Mouse (Mus musculus): ENCODE data around the gene Pptc7. TPM values are rescaled to one million over a fixed set of nuclear protein-coding genes. Genes with fewer than 3 reads are reported as not detected.

Gene Pptc7
- polyA plus RNA-seq, 1 experiment from 2014 or later, result 9.5 TPM

GRCm38 (mm10) chr5:122300071-122300518, 15.9 kb downstream of the Pptc7 start:
- 87% methylated on average over 6 of the region's 6 CpGs for WGBS
- DNase-seq (no peak), ATAC-seq (ENCODE audit: insufficient read depth) (no peak)
- Histone ChIP-seq H3K36me3 (ENCODE audit: insufficient read depth) (0 out of 2 replicates have a peak, but pooled peaks cover 4% of the 10 kb centered on the region), H3K27ac (ENCODE audit: low read depth) (no peak overlapping the region), H3K27me3 (ENCODE audit: insufficient read depth, low read length) (no peaks in the 10 kb centered on the region), H3K4me2 (no peak overlapping the region), H3K4me1 (ENCODE audit: insufficient read depth) (no peaks in the 10 kb centered on the region), H3K9me3 (ENCODE audit: low read depth, low read length) (no peaks in the 10 kb centered on the region), H3K9ac (no peak overlapping the region), H3K4me3 (ENCODE audit: low read depth, low read length) (no peak overlapping the region)
- no peak for TF ChIP-seq CTCF (IDR thresholded peaks at IDR 0.05; ENCODE audit: low read depth)

- H3K4me1 ChIP-seq (ENCODE audit: insufficient read depth), result no peaks in the 10 kb centered on the region
- 61% methylated on average over 17 of the region's 17 CpGs for WGBS
- H3K36me3 ChIP-seq (ENCODE audit: insufficient read depth), result no peaks in the 10 kb centered on the region
- H3K27ac ChIP-seq (ENCODE audit: low read depth), result no peak overlapping the region
- H3K9ac ChIP-seq, result no peak overlapping the region
- TF ChIP-seq CTCF (IDR thresholded peaks at IDR 0.05; ENCODE audit: low read depth), result peak; percentile 45
- H3K27me3 ChIP-seq (ENCODE audit: insufficient read depth, low read length), result no peaks in the 10 kb centered on the region
- no peak overlapping the region for H3K4me3 ChIP-seq (ENCODE audit: low read depth, low read length)
- DNase-seq (peak; percentile 38), ATAC-seq (ENCODE audit: insufficient read depth) (no peak)
- H3K9me3 ChIP-seq (ENCODE audit: low read depth, low read length), result no peaks in the 10 kb centered on the region
- no peak overlapping the region for H3K4me2 ChIP-seq
Observed at GRCm38 (mm10) chr5:122302810-122303745, 18.9 kb downstream of the Pptc7 start.

DNA sequence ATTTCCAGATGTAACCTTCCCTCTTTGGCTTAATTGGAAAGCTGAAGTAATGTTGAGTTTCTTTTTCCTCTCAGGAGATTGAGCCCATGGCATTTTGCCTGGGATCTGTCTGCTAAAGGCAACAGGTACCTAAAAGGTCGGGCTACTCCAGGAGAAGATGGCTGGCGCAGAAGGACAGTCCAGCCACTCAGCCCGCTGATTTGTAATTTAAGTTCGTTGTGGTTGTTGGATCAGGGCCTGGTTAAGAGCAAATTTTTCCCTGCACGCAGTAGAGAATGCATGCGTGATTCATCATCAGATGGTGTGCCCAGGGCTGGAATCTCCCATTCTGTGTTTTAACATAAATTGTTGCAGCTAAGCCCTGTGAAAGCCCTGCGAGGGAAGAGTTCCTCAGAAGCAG, 19.8 kb downstream of the Pptc7 start:
- peaks cover 8% of the 10 kb centered on the region; the same call in 1 of the 2 replicates for H3K36me3 ChIP-seq (ENCODE audit: insufficient read depth)
- no peak overlapping the region; the same call in 1 of the 2 replicates for H3K27ac ChIP-seq (ENCODE audit: low read depth)
- no peaks in the 10 kb centered on the region for H3K4me1 ChIP-seq (ENCODE audit: insufficient read depth)
- H3K4me2 ChIP-seq, result no peak overlapping the region
- ATAC-seq (ENCODE audit: insufficient read depth), result no peak
- 74% methylated on average over 7 of the region's 7 CpGs for WGBS
- H3K27me3 ChIP-seq (ENCODE audit: insufficient read depth, low read length), result no peaks in the 10 kb centered on the region
- H3K4me3 ChIP-seq (ENCODE audit: low read depth, low read length), result no peak overlapping the region
- TF ChIP-seq CTCF (IDR thresholded peaks at IDR 0.05; ENCODE audit: low read depth), result no peak
- no peak overlapping the region for H3K9ac ChIP-seq
- H3K9me3 ChIP-seq (ENCODE audit: low read depth, low read length), result no peaks in the 10 kb centered on the region
- no peak for DNase-seq

- H3K9ac ChIP-seq, result no peak overlapping the region
- no peak overlapping the region for H3K27ac ChIP-seq (ENCODE audit: low read depth)
- no peak for TF ChIP-seq CTCF (IDR thresholded peaks at IDR 0.05; ENCODE audit: low read depth)
- H3K4me2 ChIP-seq, result no peak overlapping the region
- no peaks in the 10 kb centered on the region for H3K9me3 ChIP-seq (ENCODE audit: low read depth, low read length)
- H3K36me3 ChIP-seq (ENCODE audit: insufficient read depth), result peaks cover 10% of the 10 kb centered on the region; the same call in 1 of the 2 replicates
- 66% methylated on average over 6 of the region's 6 CpGs for WGBS
- no peaks in the 10 kb centered on the region for H3K4me1 ChIP-seq (ENCODE audit: insufficient read depth)
- DNase-seq (peak; percentile 59), ATAC-seq (ENCODE audit: insufficient read depth) (no peak)
- no peak overlapping the region for H3K4me3 ChIP-seq (ENCODE audit: low read depth, low read length)
- H3K27me3 ChIP-seq (ENCODE audit: insufficient read depth, low read length), result no peaks in the 10 kb centered on the region
Observed at GRCm38 (mm10) chr5:122304541-122304940, 20.4 kb downstream of the Pptc7 start.

GRCm38 (mm10) chr5:122305472-122305871, 21.3 kb downstream of the Pptc7 start:
- Histone ChIP-seq H3K4me2 (no peak overlapping the region), H3K4me3 (ENCODE audit: low read depth, low read length) (no peak overlapping the region), H3K9ac (no peak overlapping the region), H3K27ac (ENCODE audit: low read depth) (no peak overlapping the region), H3K4me1 (ENCODE audit: insufficient read depth) (no peaks in the 10 kb centered on the region), H3K27me3 (ENCODE audit: insufficient read depth, low read length) (no peaks in the 10 kb centered on the region), H3K36me3 (ENCODE audit: insufficient read depth) (peaks cover 13% of the 10 kb centered on the region; the same call in 1 of the 2 replicates), H3K9me3 (ENCODE audit: low read depth, low read length) (no peaks in the 10 kb centered on the region)
- ATAC-seq (ENCODE audit: insufficient read depth), result no peak
- no peak for TF ChIP-seq CTCF (IDR thresholded peaks at IDR 0.05; ENCODE audit: low read depth)
- WGBS, result 92% methylated on average over 7 of the region's 7 CpGs
- no peak for DNase-seq

- Histone ChIP-seq H3K4me3 (ENCODE audit: low read depth, low read length) (no peak overlapping the region), H3K9me3 (ENCODE audit: low read depth, low read length) (no peaks in the 10 kb centered on the region), H3K27me3 (ENCODE audit: insufficient read depth, low read length) (no peaks in the 10 kb centered on the region), H3K4me2 (no peak overlapping the region), H3K9ac (no peak overlapping the region), H3K36me3 (ENCODE audit: insufficient read depth) (peaks cover 20% of the 10 kb centered on the region; the same call in 1 of the 2 replicates), H3K4me1 (ENCODE audit: insufficient read depth) (no peaks in the 10 kb centered on the region), H3K27ac (ENCODE audit: low read depth) (no peak overlapping the region)
- WGBS, result 75% methylated on average over 3 of the region's 3 CpGs
- DNase-seq (no peak), ATAC-seq (ENCODE audit: insufficient read depth) (no peak)
- TF ChIP-seq CTCF (IDR thresholded peaks at IDR 0.05; ENCODE audit: low read depth), result no peak
Observed at GRCm38 (mm10) chr5:122306536-122306935, 22.4 kb downstream of the Pptc7 start.

DNA sequence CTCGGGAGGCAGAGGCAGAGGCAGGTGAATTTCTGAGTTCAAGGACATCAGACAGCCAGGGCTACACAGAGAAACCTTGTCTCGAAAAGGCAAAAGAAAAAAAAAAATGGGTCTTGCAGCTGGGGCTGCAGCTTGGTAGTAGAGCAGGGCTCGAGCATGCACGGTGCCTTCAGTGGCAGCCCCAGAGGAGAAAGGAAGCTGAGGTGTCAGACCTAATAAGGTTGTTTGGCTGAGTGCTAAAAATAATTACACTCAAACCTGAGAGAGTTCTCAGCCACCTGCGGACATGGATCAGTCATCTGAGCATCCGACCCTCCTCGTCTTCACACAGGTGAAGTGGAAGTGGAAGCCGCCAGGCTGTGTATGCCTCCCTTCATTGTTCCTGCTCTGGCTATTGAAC, 26.5 kb downstream of the Pptc7 start:
- H3K4me3 ChIP-seq (ENCODE audit: low read depth, low read length), result no peak overlapping the region
- DNase-seq, result no peak
- peaks cover 31% of the 10 kb centered on the region; the same call in 1 of the 2 replicates for H3K36me3 ChIP-seq (ENCODE audit: insufficient read depth)
- H3K9ac ChIP-seq, result no peak overlapping the region
- no peaks in the 10 kb centered on the region for H3K9me3 ChIP-seq (ENCODE audit: low read depth, low read length)
- no peak for TF ChIP-seq CTCF (IDR thresholded peaks at IDR 0.05; ENCODE audit: low read depth)
- 82% methylated on average over 8 of the region's 8 CpGs for WGBS
- H3K4me2 ChIP-seq, result no peak overlapping the region
- no peak for ATAC-seq (ENCODE audit: insufficient read depth)
- no peaks in the 10 kb centered on the region for H3K27me3 ChIP-seq (ENCODE audit: insufficient read depth, low read length)
- no peak overlapping the region for H3K27ac ChIP-seq (ENCODE audit: low read depth)
- H3K4me1 ChIP-seq (ENCODE audit: insufficient read depth), result 0 out of 2 replicates have a peak, but pooled peaks cover 2% of the 10 kb centered on the region

Data from lung, embryonic 14.5 days (tissue).